Mouse (Mus musculus): ENCODE measurements around the gene Rarg. TPM values are rescaled to one million over a fixed set of nuclear protein-coding genes. Genes with fewer than 3 reads are reported as not detected.

Gene Rarg
- polyA plus RNA-seq, 1 experiment from 2014 or later = 5.9 TPM

GRCm38 (mm10) chr15:102211895-102212294 is 45.4 kb downstream of the Rarg start:
- Histone ChIP-seq H3K36me3 (ENCODE audit: control insufficient read depth, insufficient read depth) (peaks cover 81% of the 10 kb centered on the region), H3K9me3 (ENCODE audit: control insufficient read depth) (no peaks in the 10 kb centered on the region), H3K4me1 (replicated peaks; ENCODE audit: control insufficient read depth, insufficient read depth, low read length) (no peaks in the 10 kb centered on the region), H3K27me3 (replicated peaks; ENCODE audit: control insufficient read depth, insufficient read depth, low read length) (no peaks in the 10 kb centered on the region), H3K27ac (ENCODE audit: low read depth, low read length) (no peak overlapping the region), H3K9ac (ENCODE audit: low read depth, low read length) (no peak overlapping the region), H3K4me2 (replicated peaks; ENCODE audit: low read depth) (no peak overlapping the region), H3K4me3 (ENCODE audit: low read depth, low read length) (no peak overlapping the region)
- TF ChIP-seq CTCF (IDR thresholded peaks at IDR 0.05; ENCODE audit: low read depth) = no peak
- 52% methylated on average over 6 of the region's 6 CpGs for WGBS
- no peak for ATAC-seq

- WGBS = 79% methylated on average over 4 of the region's 4 CpGs
- TF ChIP-seq CTCF (IDR thresholded peaks at IDR 0.05; ENCODE audit: low read depth) = no peak
- Histone ChIP-seq H3K9me3 (ENCODE audit: control insufficient read depth) (no peaks in the 10 kb centered on the region), H3K4me3 (ENCODE audit: low read depth, low read length) (no peak overlapping the region), H3K27ac (ENCODE audit: low read depth, low read length) (no peak overlapping the region), H3K36me3 (ENCODE audit: control insufficient read depth, insufficient read depth) (peaks cover 82% of the 10 kb centered on the region), H3K9ac (ENCODE audit: low read depth, low read length) (no peak overlapping the region), H3K27me3 (replicated peaks; ENCODE audit: control insufficient read depth, insufficient read depth, low read length) (no peaks in the 10 kb centered on the region), H3K4me2 (replicated peaks; ENCODE audit: low read depth) (no peak overlapping the region), H3K4me1 (replicated peaks; ENCODE audit: control insufficient read depth, insufficient read depth, low read length) (peaks cover under 1% of the 10 kb centered on the region; the same call in 1 of the 2 replicates)
- peak; percentile 42 for ATAC-seq
Observed at GRCm38 (mm10) chr15:102210816-102211215, 46.5 kb downstream of the Rarg start.

GRCm38 (mm10) chr15:102209114-102209513 is 48.2 kb downstream of the Rarg start:
- no peak for ATAC-seq
- Histone ChIP-seq H3K9me3 (ENCODE audit: control insufficient read depth) (no peaks in the 10 kb centered on the region), H3K27ac (ENCODE audit: low read depth, low read length) (no peak overlapping the region), H3K9ac (ENCODE audit: low read depth, low read length) (no peak overlapping the region), H3K27me3 (replicated peaks; ENCODE audit: control insufficient read depth, insufficient read depth, low read length) (no peaks in the 10 kb centered on the region), H3K36me3 (ENCODE audit: control insufficient read depth, insufficient read depth) (peaks cover 73% of the 10 kb centered on the region), H3K4me3 (ENCODE audit: low read depth, low read length) (no peak overlapping the region), H3K4me1 (replicated peaks; ENCODE audit: control insufficient read depth, insufficient read depth, low read length) (peaks cover 5% of the 10 kb centered on the region; the same call in 1 of the 2 replicates), H3K4me2 (replicated peaks; ENCODE audit: low read depth) (no peak overlapping the region)
- WGBS = 93% methylated on average over 8 of the region's 8 CpGs
- TF ChIP-seq CTCF (IDR thresholded peaks at IDR 0.05; ENCODE audit: low read depth) = no peak

GRCm38 (mm10) chr15:102208092-102208561 is 49.2 kb downstream of the Rarg start:
- Histone ChIP-seq H3K4me1 (replicated peaks; ENCODE audit: control insufficient read depth, insufficient read depth, low read length) (peaks cover 5% of the 10 kb centered on the region; the same call in 1 of the 2 replicates), H3K36me3 (ENCODE audit: control insufficient read depth, insufficient read depth) (peaks cover 63% of the 10 kb centered on the region), H3K27me3 (replicated peaks; ENCODE audit: control insufficient read depth, insufficient read depth, low read length) (no peaks in the 10 kb centered on the region), H3K9me3 (ENCODE audit: control insufficient read depth) (no peaks in the 10 kb centered on the region), H3K4me2 (replicated peaks; ENCODE audit: low read depth) (no peak overlapping the region), H3K27ac (ENCODE audit: low read depth, low read length) (no peak overlapping the region), H3K4me3 (ENCODE audit: low read depth, low read length) (no peak overlapping the region), H3K9ac (ENCODE audit: low read depth, low read length) (no peak overlapping the region)
- ATAC-seq = no peak
- 77% methylated on average over 9 of the region's 9 CpGs for WGBS
- TF ChIP-seq CTCF (IDR thresholded peaks at IDR 0.05; ENCODE audit: low read depth) = no peak

- no peak overlapping the region for H3K4me2 ChIP-seq (replicated peaks; ENCODE audit: low read depth)
- ATAC-seq = no peak
- H3K4me3 ChIP-seq (ENCODE audit: low read depth, low read length) = no peak overlapping the region
- WGBS = 55% methylated on average over 3 of the region's 3 CpGs
- peaks cover 8% of the 10 kb centered on the region for H3K4me1 ChIP-seq (replicated peaks; ENCODE audit: control insufficient read depth, insufficient read depth, low read length)
- H3K36me3 ChIP-seq (ENCODE audit: control insufficient read depth, insufficient read depth) = peaks cover 55% of the 10 kb centered on the region
- no peaks in the 10 kb centered on the region for H3K27me3 ChIP-seq (replicated peaks; ENCODE audit: control insufficient read depth, insufficient read depth, low read length)
- no peaks in the 10 kb centered on the region for H3K9me3 ChIP-seq (ENCODE audit: control insufficient read depth)
- TF ChIP-seq CTCF (IDR thresholded peaks at IDR 0.05; ENCODE audit: low read depth) = no peak
- H3K27ac ChIP-seq (ENCODE audit: low read depth, low read length) = no peak overlapping the region
- no peak overlapping the region for H3K9ac ChIP-seq (ENCODE audit: low read depth, low read length)
Observed at GRCm38 (mm10) chr15:102207351-102207750, 50.0 kb downstream of the Rarg start.

- no peak for TF ChIP-seq CTCF (IDR thresholded peaks at IDR 0.05; ENCODE audit: low read depth)
- H3K27me3 ChIP-seq (replicated peaks; ENCODE audit: control insufficient read depth, insufficient read depth, low read length) = no peaks in the 10 kb centered on the region
- H3K4me1 ChIP-seq (replicated peaks; ENCODE audit: control insufficient read depth, insufficient read depth, low read length) = peaks cover 10% of the 10 kb centered on the region
- no peak overlapping the region for H3K4me3 ChIP-seq (ENCODE audit: low read depth, low read length)
- WGBS = 45% methylated on average over 8 of the region's 8 CpGs
- ATAC-seq = no peak
- peak overlapping the region; percentile 81 for H3K4me2 ChIP-seq (replicated peaks; ENCODE audit: low read depth)
- no peak overlapping the region for H3K9ac ChIP-seq (ENCODE audit: low read depth, low read length)
- no peaks in the 10 kb centered on the region for H3K9me3 ChIP-seq (ENCODE audit: control insufficient read depth)
- peaks cover 43% of the 10 kb centered on the region for H3K36me3 ChIP-seq (ENCODE audit: control insufficient read depth, insufficient read depth)
- no peak overlapping the region for H3K27ac ChIP-seq (ENCODE audit: low read depth, low read length)
Observed at GRCm38 (mm10) chr15:102205779-102206178, 51.5 kb downstream of the Rarg start.

Measured in intestine, postnatal 0 days (tissue).